Mouse (Mus musculus): ENCODE results near the gene Gm10647. TPM values are rescaled to one million over a fixed set of nuclear protein-coding genes. Genes with fewer than 3 reads are reported as not detected.
A peak's percentile ranks its signal among the peaks of the same experiment; 100 is the strongest.
"Not testable (repeated sequence)": the region's sequence is repeated elsewhere in the genome, so short reads cannot be mapped to it uniquely, and the experiment has no call there.

The Gm10647 gene
- under 1 TPM; 0.42 to 0.46 TPM for total RNA-seq (2021)
- long read RNA-seq, experiment 1, partial matches to known transcripts = 0 of 1 reads
- long read RNA-seq, experiment 1, other reads (novel, unspliced or antisense) = 1 of 1 reads
- long read RNA-seq, experiment 2 = 0 reads

- DNase-seq (ENCODE audit: low spot score in 2 of 2) = no peak
Observed at GRCm38 (mm10) chr9:66796739-66797138, at the start of gene Gm10647. Gene Gm10647 (plus strand): TSS chr9:66797039.

- peak in 1 of 2 experiments; percentile 28 for DNase-seq (ENCODE audit: low spot score in 2 of 2)
Observed at GRCm38 (mm10) chr9:66748390-66748789, 48.4 kb upstream of the Gm10647 start.

- DNase-seq (ENCODE audit: low spot score in 2 of 2) = peak; percentile 14 to 37
Observed at GRCm38 (mm10) chr9:66752849-66753248, 44.0 kb upstream of the Gm10647 start.

GRCm38 (mm10) chr9:66760991-66761390 is 35.8 kb upstream of the Gm10647 start:
- DNase-seq (ENCODE audit: low spot score in 2 of 2) = no peak

GRCm38 (mm10) chr9:66768721-66769120 is 28.1 kb upstream of the Gm10647 start:
- DNase-seq (ENCODE audit: low spot score in 2 of 2) = no peak

GRCm38 (mm10) chr9:66769275-66769674 is 27.6 kb upstream of the Gm10647 start:
- DNase-seq (ENCODE audit: low spot score in 2 of 2) = no peak

GRCm38 (mm10) chr9:66770701-66771100 is 26.1 kb upstream of the Gm10647 start:
- DNase-seq (ENCODE audit: low spot score in 2 of 2) = no peak

- not testable (repeated sequence) for DNase-seq (ENCODE audit: low spot score in 2 of 2)
Observed at GRCm38 (mm10) chr9:66784552-66784951, 12.3 kb upstream of the Gm10647 start.

GRCm38 (mm10) chr9:66787821-66788220 is 9.0 kb upstream of the Gm10647 start:
- DNase-seq (ENCODE audit: low spot score in 2 of 2) = peak in 1 of 2 experiments; percentile 13

- no peak for DNase-seq (ENCODE audit: low spot score in 2 of 2)
Observed at GRCm38 (mm10) chr9:66794629-66795463, 2.0 kb upstream of the Gm10647 start.

GRCm38 (mm10) chr9:66795464-66796324 is 1.1 kb upstream of the Gm10647 start, which contains the start of gene Aph1b:
Gene Aph1b (minus strand): TSS chr9:66795490.
- DNase-seq (ENCODE audit: low spot score in 2 of 2) = peak; percentile 91 to 96

- DNase-seq (ENCODE audit: low spot score in 2 of 2) = no peak
Observed at GRCm38 (mm10) chr9:66801947-66802346, 5.1 kb downstream of the Gm10647 start.

GRCm38 (mm10) chr9:66805951-66806350 is 9.1 kb downstream of the Gm10647 start:
- not testable (repeated sequence) for DNase-seq (ENCODE audit: low spot score in 2 of 2)

GRCm38 (mm10) chr9:66813392-66813791 is 16.6 kb downstream of the Gm10647 start:
- no peak for DNase-seq (ENCODE audit: low spot score in 2 of 2)

- DNase-seq (ENCODE audit: low spot score in 2 of 2) = no peak
Observed at GRCm38 (mm10) chr9:66820996-66821395, 24.2 kb downstream of the Gm10647 start.

- DNase-seq (ENCODE audit: low spot score in 2 of 2) = not testable (repeated sequence)
Observed at GRCm38 (mm10) chr9:66822255-66822654, 25.4 kb downstream of the Gm10647 start.

- peak in 1 of 2 experiments; percentile 39 for DNase-seq (ENCODE audit: low spot score in 2 of 2)
Observed at GRCm38 (mm10) chr9:66825990-66826389, 29.2 kb downstream of the Gm10647 start.

- DNase-seq (ENCODE audit: low spot score in 2 of 2) = no peak
Observed at GRCm38 (mm10) chr9:66832366-66832908, 35.6 kb downstream of the Gm10647 start.

GRCm38 (mm10) chr9:66833851-66834250 is 37.0 kb downstream of the Gm10647 start:
- DNase-seq (ENCODE audit: low spot score in 2 of 2) = no peak

- peak; percentile 98 to 99 for DNase-seq (ENCODE audit: low spot score in 2 of 2)
Observed at GRCm38 (mm10) chr9:66834318-66835096, 37.7 kb downstream of the Gm10647 start, which contains the start of gene Aph1c. Gene Aph1c (minus strand): TSS chr9:66834726.

All from left cerebral cortex, adult 18-20 months (tissue).